Mouse (Mus musculus) limb, embryonic 14.5 days (tissue): Measurements from ENCODE around the gene Cfap97. TPM values are rescaled to one million over a fixed set of nuclear protein-coding genes. Genes with fewer than 3 reads are reported as not detected.

Experiments
- ATAC-seq: fragments of 200-750 bp; cut with Nextera tagmentation; 2 replicates; pipeline ENCODE4 v1.8.0; 2017; ENCODE audit warnings: low read depth, moderate number of reproducible peaks, moderate TSS enrichment; ENCODE audit not compliant: low FRiP score
- DNase-seq: peaks from one replicate; pipeline ENCODE4 v3.0.0-alpha.2; 2015; ENCODE audit warnings: low spot score
- H3K27ac ChIP-seq: fragments of 300-500 bp; sonication (generic); replicated peaks from 2 replicates; pipeline ENCODE4 v1.5.1; 2014; ENCODE audit warnings: low read depth, mild to moderate bottlenecking, low read length, moderate library complexity, mixed read lengths
- H3K27me3 ChIP-seq: fragments of 300-500 bp; sonication (generic); 2 replicates; pipeline ENCODE4 v1.6.1; 2014; ENCODE audit warnings: low read length, mixed read lengths; ENCODE audit not compliant: control insufficient read depth, insufficient read depth
- H3K36me3 ChIP-seq: fragments of 300-500 bp; sonication (generic); 2 replicates; pipeline ENCODE4 v1.6.1; 2014; ENCODE audit warnings: mild to moderate bottlenecking, low read length, moderate library complexity, mixed read lengths; ENCODE audit not compliant: control insufficient read depth, insufficient read depth
- H3K4me1 ChIP-seq: fragments of 300-500 bp; sonication (generic); 2 replicates; pipeline ENCODE4 v1.6.1; 2014; ENCODE audit warnings: antibody characterized with exemption, low read length, mixed read lengths; ENCODE audit not compliant: control insufficient read depth, insufficient read depth
- H3K4me2 ChIP-seq: fragments of 300-500 bp; sonication (generic); replicated peaks from 2 replicates; pipeline ENCODE4 v1.6.1; 2014; ENCODE audit warnings: low read depth, mild to moderate bottlenecking, low read length, moderate library complexity; ENCODE audit not compliant: severe bottlenecking
- H3K4me3 ChIP-seq: fragments of 300-500 bp; sonication (generic); replicated peaks from 2 replicates; pipeline ENCODE4 v1.5.1; 2014; ENCODE audit warnings: low read length
- H3K9ac ChIP-seq: fragments of 300-500 bp; sonication (generic); 2 replicates; pipeline ENCODE4 v1.6.1; 2014; ENCODE audit warnings: mild to moderate bottlenecking, low read depth, low read length, moderate library complexity; ENCODE audit not compliant: severe bottlenecking
- H3K9me3 ChIP-seq: fragments of 300-500 bp; sonication (generic); 2 replicates; pipeline ENCODE4 v1.6.1; 2016; ENCODE audit warnings: low read length; ENCODE audit not compliant: control insufficient read depth
- POLR2A ChIP-seq: fragments of 200-500 bp; IDR thresholded peaks from 2 replicates; pipeline ENCODE4 v1.8.0; 2012; ENCODE audit warnings: inconsistent platforms, mild to moderate bottlenecking, moderate library complexity, borderline replicate concordance; ENCODE audit not compliant: insufficient read depth, insufficient read length; ENCODE audit errors: extremely low read depth
- WGBS: fragments of 180-500 bp; shearing (Covaris S2); extraction: QIAGEN DNeasy Blood & Tissue Kit; methylation state at CpG from one replicate; pipeline ENCODE4 v1.1.7; 2014; 5-methylcytosine and 5-hydroxymethylcytosine counted together
- polyA plus RNA-seq, 2 experiments: library from polyadenylated mRNA; depleted of rRNA in 1 of 2; stranded (reverse) in 1 of 2; unstranded in 1 of 2; fragments of >200 nt; fragmentation: Nextera tagmentation in 1 of 2; extraction: Ambion mirVana in 1 of 2; gene quantifications; 2 replicates each; pipeline versions ENCODE4 v1.2.1 to v1.2.3; 2012 to 2014

The Cfap97 gene
- polyA plus RNA-seq, 2 experiments, result 14.6 to 28.5 TPM

GRCm38 (mm10) chr8:46193100-46193499, 41.5 kb downstream of the Cfap97 start:
- 76% methylated on average over 8 of the region's 8 CpGs for WGBS
- no peak overlapping the region for H3K9ac ChIP-seq
- no peaks in the 10 kb centered on the region for H3K27me3 ChIP-seq
- H3K4me2 ChIP-seq, result no peak overlapping the region
- peaks cover 24% of the 10 kb centered on the region for H3K36me3 ChIP-seq
- no peak overlapping the region for H3K27ac ChIP-seq
- no peaks in the 10 kb centered on the region for H3K4me1 ChIP-seq
- no peak for TF ChIP-seq POLR2A
- no peaks in the 10 kb centered on the region for H3K9me3 ChIP-seq
- DNase-seq (no peak), ATAC-seq (no peak)
- no peak overlapping the region for H3K4me3 ChIP-seq

GRCm38 (mm10) chr8:46196877-46197276, 45.3 kb downstream of the Cfap97 start:
- DNase-seq (no peak), ATAC-seq (no peak)
- Histone ChIP-seq H3K9me3 (no peaks in the 10 kb centered on the region), H3K36me3 (peaks cover 27% of the 10 kb centered on the region), H3K4me3 (no peak overlapping the region), H3K4me1 (no peaks in the 10 kb centered on the region), H3K9ac (no peak overlapping the region), H3K27me3 (no peaks in the 10 kb centered on the region), H3K4me2 (no peak overlapping the region), H3K27ac (no peak overlapping the region)
- no peak for TF ChIP-seq POLR2A
- WGBS, result 58% methylated on average over 3 of the region's 3 CpGs

- Histone ChIP-seq H3K4me1 (no peaks in the 10 kb centered on the region), H3K9ac (no peak overlapping the region), H3K4me2 (no peak overlapping the region), H3K27me3 (no peaks in the 10 kb centered on the region), H3K36me3 (peaks cover 27% of the 10 kb centered on the region), H3K9me3 (no peaks in the 10 kb centered on the region), H3K27ac (no peak overlapping the region), H3K4me3 (no peak overlapping the region)
- TF ChIP-seq POLR2A, result no peak
- ATAC-seq, result no peak
- 85% methylated on average over 5 of the region's 5 CpGs for WGBS
- no peak for DNase-seq
Observed at GRCm38 (mm10) chr8:46197673-46198072, 46.1 kb downstream of the Cfap97 start.

GRCm38 (mm10) chr8:46202350-46202749, 50.8 kb downstream of the Cfap97 start:
- TF ChIP-seq POLR2A, result no peak

GRCm38 (mm10) chr8:46204301-46204700, 52.7 kb downstream of the Cfap97 start:
- no peak overlapping the region for H3K4me3 ChIP-seq
- no peak for TF ChIP-seq POLR2A
- H3K9me3 ChIP-seq, result no peaks in the 10 kb centered on the region
- H3K4me1 ChIP-seq, result peaks cover 12% of the 10 kb centered on the region
- H3K27ac ChIP-seq, result no peak overlapping the region
- no peak overlapping the region for H3K4me2 ChIP-seq
- no peak for DNase-seq
- H3K36me3 ChIP-seq, result peaks cover 72% of the 10 kb centered on the region
- no peak for ATAC-seq
- no peaks in the 10 kb centered on the region for H3K27me3 ChIP-seq
- WGBS, result 83% methylated on average over 3 of the region's 3 CpGs
- H3K9ac ChIP-seq, result no peak overlapping the region

More at GRCm38 (mm10) chr8:46202350-46202749, 50.8 kb downstream of the Cfap97 start:
- DNase-seq (no peak), ATAC-seq (no peak)
- 87% methylated on average over 6 of the region's 6 CpGs for WGBS
- H3K4me1 ChIP-seq, result no peaks in the 10 kb centered on the region
- no peak overlapping the region for H3K27ac ChIP-seq
- no peak overlapping the region for H3K4me3 ChIP-seq
- H3K9ac ChIP-seq, result no peak overlapping the region
- H3K9me3 ChIP-seq, result no peaks in the 10 kb centered on the region
- no peaks in the 10 kb centered on the region for H3K27me3 ChIP-seq
- H3K4me2 ChIP-seq, result no peak overlapping the region
- peaks cover 52% of the 10 kb centered on the region for H3K36me3 ChIP-seq
